Mouse (Mus musculus): ENCODE measurements at regions not wholly inside any gene's neighbourhood (a gene's known extent, or its start where the extent isn't known, plus 50 kb on each side); places are given as distances from the start of the nearest gene placed in this dataset.
"Not testable (repeated sequence)": the region's sequence is repeated elsewhere in the genome, so short reads cannot be mapped to it uniquely, and the experiment has no call there.

- not testable (repeated sequence) for DNase-seq (ENCODE audit: low spot score in 2 of 2)
Measured at GRCm38 (mm10) chr5:3244067-3244466, 97.2 kb upstream of the Cdk6 start.

- DNase-seq (ENCODE audit: low spot score in 2 of 2): no peak
Measured at GRCm38 (mm10) chr5:3247333-3247732, 94.0 kb upstream of the Cdk6 start.

- DNase-seq (ENCODE audit: low spot score in 2 of 2): no peak
Measured at GRCm38 (mm10) chr5:3250273-3250672, 91.0 kb upstream of the Cdk6 start.

- no peak for DNase-seq (ENCODE audit: low spot score in 2 of 2)
Measured at GRCm38 (mm10) chr5:3260289-3260688, 81.0 kb upstream of the Cdk6 start.

GRCm38 (mm10) chr5:3264988-3265738 is 76.1 kb upstream of the Cdk6 start:
- not testable (repeated sequence) for DNase-seq (ENCODE audit: low spot score in 2 of 2)

- DNase-seq (ENCODE audit: low spot score in 2 of 2): no peak
Measured at GRCm38 (mm10) chr5:3267021-3267420, 74.3 kb upstream of the Cdk6 start.

GRCm38 (mm10) chr5:3269760-3270159 is 71.5 kb upstream of the Cdk6 start:
- DNase-seq (ENCODE audit: low spot score in 2 of 2): no peak

GRCm38 (mm10) chr5:3273140-3273539 is 68.1 kb upstream of the Cdk6 start:
- DNase-seq (ENCODE audit: low spot score in 2 of 2): not testable (repeated sequence)

GRCm38 (mm10) chr5:3277241-3277640 is 64.0 kb upstream of the Cdk6 start:
- not testable (repeated sequence) for DNase-seq (ENCODE audit: low spot score in 2 of 2)

- not testable (repeated sequence) for DNase-seq (ENCODE audit: low spot score in 2 of 2)
Measured at GRCm38 (mm10) chr5:3278956-3279355, 62.3 kb upstream of the Cdk6 start.

GRCm38 (mm10) chr5:3281911-3282506 is 59.3 kb upstream of the Cdk6 start:
- DNase-seq (ENCODE audit: low spot score in 2 of 2): not testable (repeated sequence)

GRCm38 (mm10) chr5:3283083-3283482 is 58.2 kb upstream of the Cdk6 start:
- DNase-seq (ENCODE audit: low spot score in 2 of 2): no peak

GRCm38 (mm10) chr5:3284335-3284734 is 57.0 kb upstream of the Cdk6 start:
- not testable (repeated sequence) for DNase-seq (ENCODE audit: low spot score in 2 of 2)

- not testable (repeated sequence) for DNase-seq (ENCODE audit: low spot score in 2 of 2)
Measured at GRCm38 (mm10) chr5:3289991-3290417, 51.3 kb upstream of the Cdk6 start.

Measured in adrenal gland, postnatal 4 days (tissue).